Mouse (Mus musculus): ENCODE results near the gene Hsf2bp. TPM values are rescaled to one million over a fixed set of nuclear protein-coding genes. Genes with fewer than 3 reads are reported as not detected.

The Hsf2bp gene
- polyA plus RNA-seq, 1 experiment from 2014 or later, result 0.52 TPM

GRCm38 (mm10) chr17:31897186-31897793 is 138.9 kb downstream of the Hsf2bp start:
- ATAC-seq (ENCODE audit: low FRiP score, low TSS enrichment) (peak; percentile 53), DNase-seq (ENCODE audit: low spot score) (peak; percentile 60)
- TF ChIP-seq EP300 (optimal IDR thresholded peaks at IDR 0.05), result no peak
- no peak for TF ChIP-seq CTCF (IDR thresholded peaks at IDR 0.05; ENCODE audit: low read depth)
- H3K4me3 ChIP-seq (ENCODE audit: low read depth, low read length), result no peak overlapping the region
- H3K9ac ChIP-seq (ENCODE audit: low read length), result no peak overlapping the region
- 67% methylated on average over 4 of the region's 4 CpGs for WGBS
- no peaks in the 10 kb centered on the region for H3K27me3 ChIP-seq (ENCODE audit: control insufficient read depth, insufficient read depth, low read length)
- H3K4me1 ChIP-seq (replicated peaks; ENCODE audit: control insufficient read depth, insufficient read depth), result peaks cover 6% of the 10 kb centered on the region
- no peaks in the 10 kb centered on the region for H3K9me3 ChIP-seq (ENCODE audit: control insufficient read depth, low read length)
- H3K27ac ChIP-seq (replicated peaks), result peak overlapping the region; percentile 85
- H3K36me3 ChIP-seq (ENCODE audit: control insufficient read depth, insufficient read depth, low read length), result no peaks in the 10 kb centered on the region
- H3K4me2 ChIP-seq (replicated peaks; ENCODE audit: low read depth), result no peak overlapping the region

- Histone ChIP-seq H3K9me3 (ENCODE audit: control insufficient read depth, low read length) (no peaks in the 10 kb centered on the region), H3K9ac (ENCODE audit: low read length) (no peak overlapping the region), H3K4me3 (ENCODE audit: low read depth, low read length) (no peak overlapping the region), H3K4me2 (replicated peaks; ENCODE audit: low read depth) (no peak overlapping the region), H3K27ac (replicated peaks) (peak overlapping the region; percentile 85), H3K27me3 (ENCODE audit: control insufficient read depth, insufficient read depth, low read length) (no peaks in the 10 kb centered on the region), H3K4me1 (replicated peaks; ENCODE audit: control insufficient read depth, insufficient read depth) (peaks cover 6% of the 10 kb centered on the region), H3K36me3 (ENCODE audit: control insufficient read depth, insufficient read depth, low read length) (no peaks in the 10 kb centered on the region)
- DNase-seq (ENCODE audit: low spot score) (no peak), ATAC-seq (ENCODE audit: low FRiP score, low TSS enrichment) (no peak; the same call in none of the 2 replicates)
- TF ChIP-seq CTCF (IDR thresholded peaks at IDR 0.05; ENCODE audit: low read depth), result no peak
- TF ChIP-seq EP300 (optimal IDR thresholded peaks at IDR 0.05), result no peak
- WGBS, result 45% methylated on average over 3 of the region's 3 CpGs
Observed at GRCm38 (mm10) chr17:31896751-31897150, 139.4 kb downstream of the Hsf2bp start.

GRCm38 (mm10) chr17:31896311-31896710 is 139.8 kb downstream of the Hsf2bp start:
- Histone ChIP-seq H3K4me2 (replicated peaks; ENCODE audit: low read depth) (no peak overlapping the region), H3K27me3 (ENCODE audit: control insufficient read depth, insufficient read depth, low read length) (no peaks in the 10 kb centered on the region), H3K9ac (ENCODE audit: low read length) (no peak overlapping the region), H3K4me1 (replicated peaks; ENCODE audit: control insufficient read depth, insufficient read depth) (peaks cover 6% of the 10 kb centered on the region), H3K27ac (replicated peaks) (peak overlapping the region; percentile 85), H3K4me3 (ENCODE audit: low read depth, low read length) (no peak overlapping the region), H3K36me3 (ENCODE audit: control insufficient read depth, insufficient read depth, low read length) (no peaks in the 10 kb centered on the region), H3K9me3 (ENCODE audit: control insufficient read depth, low read length) (no peaks in the 10 kb centered on the region)
- 87% methylated on average over 7 of the region's 7 CpGs for whole genome bisulfite sequencing
- no peak for DNase-seq (ENCODE audit: low spot score)
- no peak for TF ChIP-seq CTCF (IDR thresholded peaks at IDR 0.05; ENCODE audit: low read depth)
- no peak for TF ChIP-seq EP300 (optimal IDR thresholded peaks at IDR 0.05)
- no peak for ATAC-seq (ENCODE audit: low FRiP score, low TSS enrichment)

Other genes with a start within 250 kb of the Hsf2bp start
- gene Sik1, start 180.5 kb downstream of the Hsf2bp start, polyA plus RNA-seq (2015; fragmentation: Nextera tagmentation; extraction: Ambion mirVana), result 18.2 and 19.8 TPM in 2 replicates
- 18.6 and 19.2 TPM in 2 replicates for gene Rrp1b, start 249 bp downstream of the Hsf2bp start, polyA plus RNA-seq (2015; fragmentation: Nextera tagmentation; extraction: Ambion mirVana)
- gene Notch3, start 130.5 kb upstream of the Hsf2bp start, polyA plus RNA-seq (2015; fragmentation: Nextera tagmentation; extraction: Ambion mirVana), result 3.9 and 4.0 TPM in 2 replicates
- 45.6 and 48.8 TPM in 2 replicates for gene Ephx3, start 153.2 kb upstream of the Hsf2bp start, polyA plus RNA-seq (2015; fragmentation: Nextera tagmentation; extraction: Ambion mirVana)
- 28.6 and 29.9 TPM in 2 replicates for gene Brd4, start 248.4 kb upstream of the Hsf2bp start, polyA plus RNA-seq (2015; fragmentation: Nextera tagmentation; extraction: Ambion mirVana)

Measured in stomach, postnatal 0 days (tissue).